Mouse (Mus musculus) neural tube, embryonic 13.5 days (tissue): ENCODE measurements around the gene Rrp36. TPM values are rescaled to one million over a fixed set of nuclear protein-coding genes. Genes with fewer than 3 reads are reported as not detected.

Source experiments
- ATAC-seq: fragments of 200-750 bp; cut with Nextera tagmentation; 2 replicates; pipeline ENCODE4 v1.8.0; 2017; ENCODE audit warnings: low read depth, mild to moderate bottlenecking, moderate TSS enrichment, moderate library complexity
- H3K27ac ChIP-seq: fragments of 300-500 bp; sonication (generic); replicated peaks from 2 replicates; pipeline ENCODE4 v1.5.1; 2015; ENCODE audit warnings: moderate library complexity, mild to moderate bottlenecking, inconsistent platforms
- H3K27me3 ChIP-seq: fragments of 300-500 bp; sonication (generic); 2 replicates; pipeline ENCODE4 v1.6.1; 2015; ENCODE audit warnings: mild to moderate bottlenecking, inconsistent platforms
- H3K36me3 ChIP-seq: fragments of 300-500 bp; sonication (generic); 2 replicates; pipeline ENCODE4 v1.6.1; 2015; ENCODE audit warnings: mild to moderate bottlenecking, inconsistent platforms
- H3K4me1 ChIP-seq: fragments of 300-500 bp; sonication (generic); replicated peaks from 2 replicates; pipeline ENCODE4 v1.6.1; 2015; ENCODE audit warnings: inconsistent platforms
- H3K4me2 ChIP-seq: fragments of 300-500 bp; sonication (generic); 2 replicates; pipeline ENCODE4 v1.6.1; 2015; ENCODE audit warnings: inconsistent platforms, mild to moderate bottlenecking, moderate library complexity
- H3K4me3 ChIP-seq: fragments of 300-500 bp; sonication (generic); 2 replicates; pipeline ENCODE4 v1.5.1; 2015; ENCODE audit warnings: mild to moderate bottlenecking, inconsistent platforms
- H3K9ac ChIP-seq: fragments of 300-500 bp; sonication (generic); 2 replicates; pipeline ENCODE4 v1.6.1; 2015; ENCODE audit warnings: moderate library complexity, mild to moderate bottlenecking, inconsistent platforms
- H3K9me3 ChIP-seq: fragments of 300-500 bp; sonication (generic); 2 replicates; pipeline ENCODE4 v1.6.1; 2016; ENCODE audit warnings: inconsistent platforms
- WGBS: fragments of 180-500 bp; shearing (Covaris S2); methylation state at CpG from one replicate; pipeline ENCODE4 v1.1.7; 2015; 5-methylcytosine and 5-hydroxymethylcytosine counted together
- polyA plus RNA-seq: library from polyadenylated mRNA; unstranded; fragments of >200 nt; fragmentation: Nextera tagmentation; extraction: Ambion mirVana; gene quantifications from 2 replicates; pipeline ENCODE4 v1.2.1, GENCODE M21; 2015

Gene Rrp36
- polyA plus RNA-seq, 1 experiment from 2014 or later: 53.5 TPM

- Histone ChIP-seq H3K27me3 (no peaks in the 10 kb centered on the region), H3K4me2 (no peak overlapping the region), H3K4me1 (peaks cover 29% of the 10 kb centered on the region), H3K4me3 (no peak overlapping the region), H3K9me3 (no peaks in the 10 kb centered on the region), H3K9ac (no peak overlapping the region), H3K36me3 (peaks cover 59% of the 10 kb centered on the region), H3K27ac (no peak overlapping the region)
- no peak for ATAC-seq
- 80% methylated on average over 16 of the region's 16 CpGs for WGBS
These were observed 8.7 kb upstream of the Rrp36 start for GRCm38 (mm10) chr17:46682654-46683389.

- no peaks in the 10 kb centered on the region for H3K9me3 ChIP-seq
- peak; percentile 1; the same call in 1 of the 2 replicates for ATAC-seq
- peak overlapping the region; percentile 69 for H3K4me3 ChIP-seq
- no peaks in the 10 kb centered on the region for H3K27me3 ChIP-seq
- peak overlapping the region; percentile 82 for H3K27ac ChIP-seq
- peak overlapping the region; percentile 78 for H3K9ac ChIP-seq
- H3K36me3 ChIP-seq: peaks cover 59% of the 10 kb centered on the region
- H3K4me1 ChIP-seq: peaks cover 29% of the 10 kb centered on the region
- H3K4me2 ChIP-seq: peak overlapping the region; percentile 94
- WGBS: 26% methylated on average over 12 of the region's 12 CpGs
These were observed 7.4 kb upstream of the Rrp36 start for GRCm38 (mm10) chr17:46681466-46682118.

GRCm38 (mm10) chr17:46680760-46681373 is 6.7 kb upstream of the Rrp36 start, which contains the start of gene Klhdc3:
TSS of gene Klhdc3 (minus strand) at chr17:46680914.
- H3K9me3 ChIP-seq: no peaks in the 10 kb centered on the region
- H3K4me1 ChIP-seq: peaks cover 29% of the 10 kb centered on the region
- peak within 1 kb of the TSS; percentile 69 for H3K4me3 ChIP-seq
- H3K36me3 ChIP-seq: peaks cover 59% of the 10 kb centered on the region
- peak within 1 kb of the TSS; percentile 80 for H3K9ac ChIP-seq
- no peaks in the 10 kb centered on the region for H3K27me3 ChIP-seq
- H3K27ac ChIP-seq: peak within 1 kb of the TSS; percentile 91
- peak; percentile 97 for ATAC-seq
- peak within 1 kb of the TSS; percentile 94 for H3K4me2 ChIP-seq
- under 1% methylated on average over 49 of the region's 49 CpGs for WGBS

GRCm38 (mm10) chr17:46679843-46680759 is 5.9 kb upstream of the Rrp36 start:
- H3K4me3 ChIP-seq: peak overlapping the region; percentile 69
- peaks cover 59% of the 10 kb centered on the region for H3K36me3 ChIP-seq
- under 1% methylated on average over 34 of the region's 34 CpGs for WGBS

GRCm38 (mm10) chr17:46678911-46679310 is 4.8 kb upstream of the Rrp36 start:
- WGBS: 69% methylated on average over 9 of the region's 9 CpGs
- Histone ChIP-seq H3K4me2 (peak overlapping the region; percentile 76), H3K4me3 (peak overlapping the region; percentile 69), H3K4me1 (peaks cover 39% of the 10 kb centered on the region), H3K9ac (peak overlapping the region; percentile 80), H3K27ac (no peak overlapping the region), H3K27me3 (no peaks in the 10 kb centered on the region), H3K9me3 (no peaks in the 10 kb centered on the region), H3K36me3 (peaks cover 53% of the 10 kb centered on the region)
- ATAC-seq: no peak

More at GRCm38 (mm10) chr17:46679843-46680759, 5.9 kb upstream of the Rrp36 start:
- H3K9me3 ChIP-seq: no peaks in the 10 kb centered on the region
- H3K9ac ChIP-seq: peak overlapping the region; percentile 80
- no peaks in the 10 kb centered on the region for H3K27me3 ChIP-seq
- H3K27ac ChIP-seq: peak overlapping the region; percentile 91
- peak overlapping the region; percentile 76 for H3K4me2 ChIP-seq
- ATAC-seq: peak; percentile 48
- H3K4me1 ChIP-seq: peaks cover 31% of the 10 kb centered on the region

- Histone ChIP-seq H3K4me3 (peak within 1 kb of the TSS; percentile 69), H3K4me1 (peaks cover 43% of the 10 kb centered on the region), H3K27ac (peak within 1 kb of the TSS; percentile 91; the same call in 1 of the 2 replicates), H3K9ac (peak within 1 kb of the TSS; percentile 80), H3K9me3 (no peaks in the 10 kb centered on the region), H3K4me2 (peak within 1 kb of the TSS; percentile 76), H3K36me3 (peaks cover 48% of the 10 kb centered on the region), H3K27me3 (no peaks in the 10 kb centered on the region)
- no peak for ATAC-seq
- 88% methylated on average over 9 of the region's 9 CpGs for WGBS
These were observed 4.3 kb upstream of the Rrp36 start, which contains the start of gene Mea1 for GRCm38 (mm10) chr17:46678416-46678815. TSS of gene Mea1 (plus strand) at chr17:46678793.

GRCm38 (mm10) chr17:46674530-46675283 is 555 bp upstream of the Rrp36 start:
- Histone ChIP-seq H3K9me3 (no peaks in the 10 kb centered on the region), H3K4me1 (peaks cover 36% of the 10 kb centered on the region), H3K9ac (peak overlapping the region; percentile 83), H3K27me3 (no peaks in the 10 kb centered on the region), H3K4me2 (peak overlapping the region; percentile 91), H3K4me3 (peak overlapping the region; percentile 80), H3K27ac (peak overlapping the region; percentile 82), H3K36me3 (peaks cover 46% of the 10 kb centered on the region)
- WGBS: 16% methylated on average over 15 of the region's 15 CpGs
- peak; percentile 25 for ATAC-seq

- Histone ChIP-seq H3K4me3 (no peak overlapping the region), H3K27me3 (no peaks in the 10 kb centered on the region), H3K9me3 (no peaks in the 10 kb centered on the region), H3K9ac (no peak overlapping the region), H3K36me3 (peaks cover 55% of the 10 kb centered on the region), H3K4me1 (peaks cover 17% of the 10 kb centered on the region), H3K27ac (no peak overlapping the region), H3K4me2 (no peak overlapping the region)
- WGBS: 95% methylated on average over 10 of the region's 10 CpGs
- ATAC-seq: no peak
These were observed 4.2 kb downstream of the Rrp36 start for GRCm38 (mm10) chr17:46669911-46670310.

GRCm38 (mm10) chr17:46667712-46668111 is 6.4 kb downstream of the Rrp36 start:
- Histone ChIP-seq H3K4me3 (no peak overlapping the region), H3K4me1 (no peaks in the 10 kb centered on the region), H3K27ac (no peak overlapping the region), H3K36me3 (peaks cover 73% of the 10 kb centered on the region), H3K9me3 (no peaks in the 10 kb centered on the region), H3K4me2 (no peak overlapping the region), H3K27me3 (no peaks in the 10 kb centered on the region), H3K9ac (no peak overlapping the region)
- WGBS: 89% methylated on average over 16 of the region's 16 CpGs
- ATAC-seq: no peak

GRCm38 (mm10) chr17:46662730-46663129 is 11.4 kb downstream of the Rrp36 start:
- H3K9ac ChIP-seq: no peak overlapping the region
- 92% methylated on average over 5 of the region's 5 CpGs for WGBS
- H3K4me2 ChIP-seq: no peak overlapping the region
- H3K9me3 ChIP-seq: no peaks in the 10 kb centered on the region
- no peaks in the 10 kb centered on the region for H3K4me1 ChIP-seq
- H3K4me3 ChIP-seq: no peak overlapping the region
- H3K36me3 ChIP-seq: peaks cover 96% of the 10 kb centered on the region
- no peak for ATAC-seq
- H3K27me3 ChIP-seq: no peaks in the 10 kb centered on the region
- H3K27ac ChIP-seq: no peak overlapping the region

GRCm38 (mm10) chr17:46661981-46662380 is 12.2 kb downstream of the Rrp36 start:
- no peak overlapping the region for H3K27ac ChIP-seq
- WGBS: 92% methylated on average over 12 of the region's 12 CpGs
- H3K9me3 ChIP-seq: no peaks in the 10 kb centered on the region
- no peaks in the 10 kb centered on the region for H3K4me1 ChIP-seq
- H3K4me3 ChIP-seq: no peak overlapping the region
- H3K36me3 ChIP-seq: peaks cover 98% of the 10 kb centered on the region
- H3K9ac ChIP-seq: no peak overlapping the region
- no peak for ATAC-seq
- H3K27me3 ChIP-seq: no peaks in the 10 kb centered on the region
- H3K4me2 ChIP-seq: no peak overlapping the region
